Mouse (Mus musculus) limb, embryonic 11.5 days (tissue): ENCODE data around the gene Cel. TPM values are rescaled to one million over a fixed set of nuclear protein-coding genes. Genes with fewer than 3 reads are reported as not detected.

ENCODE experiments used
- ATAC-seq: fragments of 200-750 bp; cut with Nextera tagmentation; 2 replicates; pipeline ENCODE4 v1.8.0; 2017; ENCODE audit warnings: low read depth; ENCODE audit not compliant: insufficient number of reproducible peaks, low FRiP score, low TSS enrichment
- DNase-seq: peaks from one replicate; pipeline ENCODE4 v3.0.0-alpha.2; 2015; ENCODE audit warnings: low spot score
- H3K27ac ChIP-seq: fragments of 300-500 bp; sonication (generic); replicated peaks from 2 replicates; pipeline ENCODE4 v1.5.1; 2014; ENCODE audit warnings: low read depth, mild to moderate bottlenecking, low read length
- H3K27me3 ChIP-seq: fragments of 300-500 bp; sonication (generic); 2 replicates; pipeline ENCODE4 v1.6.1; 2014; ENCODE audit warnings: mild to moderate bottlenecking, low read length, mixed read lengths; ENCODE audit not compliant: control insufficient read depth, insufficient read depth
- H3K36me3 ChIP-seq: fragments of 300-500 bp; sonication (generic); 2 replicates; pipeline ENCODE4 v1.6.1; 2014; ENCODE audit warnings: mild to moderate bottlenecking, low read length, moderate library complexity, mixed read lengths; ENCODE audit not compliant: control insufficient read depth, insufficient read depth
- H3K4me1 ChIP-seq: fragments of 300-500 bp; sonication (generic); 2 replicates; pipeline ENCODE4 v1.6.1; 2014; ENCODE audit warnings: low read length, mixed read lengths; ENCODE audit not compliant: control insufficient read depth, insufficient read depth
- H3K4me2 ChIP-seq: fragments of 300-500 bp; sonication (generic); 2 replicates; pipeline ENCODE4 v1.6.1; 2014; ENCODE audit warnings: low read depth, mild to moderate bottlenecking, moderate library complexity; ENCODE audit not compliant: severe bottlenecking
- H3K4me3 ChIP-seq: fragments of 300-500 bp; sonication (generic); 2 replicates; pipeline ENCODE4 v1.5.1; 2014; ENCODE audit warnings: low read depth, low read length
- H3K9ac ChIP-seq: fragments of 300-500 bp; sonication (generic); 2 replicates; pipeline ENCODE4 v1.6.1; 2014; ENCODE audit warnings: mild to moderate bottlenecking, low read length
- H3K9me3 ChIP-seq: fragments of 300-500 bp; sonication (generic); 2 replicates; pipeline ENCODE4 v1.6.1; 2016; ENCODE audit warnings: low read length; ENCODE audit not compliant: control insufficient read depth
- WGBS: fragments of 180-500 bp; shearing (Covaris S2); extraction: QIAGEN DNeasy Blood & Tissue Kit; methylation state at CpG from one replicate; pipeline ENCODE4 v1.1.7; 2014; 5-methylcytosine and 5-hydroxymethylcytosine counted together
- polyA plus RNA-seq: library from polyadenylated mRNA; unstranded; fragments of >200 nt; fragmentation: Nextera tagmentation; extraction: Ambion mirVana; gene quantifications from 2 replicates; pipeline ENCODE4 v1.2.1, GENCODE M21; 2014

Cel gene
- polyA plus RNA-seq, 1 experiment from 2014 or later = not detected

DNA sequence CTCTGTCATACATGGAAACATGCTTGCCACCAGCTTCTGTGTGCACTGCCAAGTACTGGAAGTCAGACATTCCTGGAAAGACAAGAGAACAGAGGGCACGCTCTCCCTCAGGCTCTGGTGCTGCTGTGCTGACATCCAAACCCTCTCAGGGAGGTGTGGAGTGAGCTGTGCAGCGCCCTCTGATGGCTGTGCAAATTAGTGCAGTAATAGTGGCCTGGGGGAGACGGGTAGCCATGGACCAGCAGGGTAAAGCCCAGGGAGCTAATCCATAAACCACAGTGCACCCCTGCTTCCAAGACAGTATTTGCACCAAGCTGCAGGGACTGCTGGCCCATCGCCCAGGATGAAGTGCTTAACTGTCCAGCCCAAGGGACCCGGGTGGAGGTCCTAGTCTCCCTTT, 14.8 kb upstream of the Cel start:
- Histone ChIP-seq H3K27ac (no peak overlapping the region), H3K4me2 (no peak overlapping the region), H3K36me3 (peaks cover 29% of the 10 kb centered on the region), H3K9ac (no peak overlapping the region), H3K4me3 (no peak overlapping the region), H3K9me3 (no peaks in the 10 kb centered on the region), H3K4me1 (peaks cover 3% of the 10 kb centered on the region; the same call in 1 of the 2 replicates), H3K27me3 (no peaks in the 10 kb centered on the region)
- WGBS = 79% methylated on average over 5 of the region's 5 CpGs
- ATAC-seq = no peak
- DNase-seq = peak; percentile 47

- no peak overlapping the region for H3K4me3 ChIP-seq
- 97% methylated on average over 3 of the region's 3 CpGs for WGBS
- H3K36me3 ChIP-seq = peaks cover 39% of the 10 kb centered on the region
- ATAC-seq = no peak
- no peak overlapping the region for H3K9ac ChIP-seq
- H3K4me1 ChIP-seq = peaks cover under 1% of the 10 kb centered on the region; the same call in 1 of the 2 replicates
- no peak for DNase-seq
- H3K4me2 ChIP-seq = no peak overlapping the region
- H3K9me3 ChIP-seq = no peaks in the 10 kb centered on the region
- H3K27me3 ChIP-seq = no peaks in the 10 kb centered on the region
- no peak overlapping the region for H3K27ac ChIP-seq
Measured at GRCm38 (mm10) chr2:28576815-28577214, 13.6 kb upstream of the Cel start.

- Histone ChIP-seq H3K9me3 (no peaks in the 10 kb centered on the region), H3K4me2 (no peak overlapping the region), H3K36me3 (peaks cover 42% of the 10 kb centered on the region), H3K9ac (no peak overlapping the region), H3K4me1 (peaks cover 2% of the 10 kb centered on the region; the same call in 1 of the 2 replicates), H3K4me3 (no peak overlapping the region), H3K27ac (no peak overlapping the region), H3K27me3 (no peaks in the 10 kb centered on the region)
- WGBS = 85% methylated on average over 4 of the region's 4 CpGs
- ATAC-seq = no peak
- DNase-seq = no peak
Measured at GRCm38 (mm10) chr2:28575341-28575740, 12.1 kb upstream of the Cel start.

DNA sequence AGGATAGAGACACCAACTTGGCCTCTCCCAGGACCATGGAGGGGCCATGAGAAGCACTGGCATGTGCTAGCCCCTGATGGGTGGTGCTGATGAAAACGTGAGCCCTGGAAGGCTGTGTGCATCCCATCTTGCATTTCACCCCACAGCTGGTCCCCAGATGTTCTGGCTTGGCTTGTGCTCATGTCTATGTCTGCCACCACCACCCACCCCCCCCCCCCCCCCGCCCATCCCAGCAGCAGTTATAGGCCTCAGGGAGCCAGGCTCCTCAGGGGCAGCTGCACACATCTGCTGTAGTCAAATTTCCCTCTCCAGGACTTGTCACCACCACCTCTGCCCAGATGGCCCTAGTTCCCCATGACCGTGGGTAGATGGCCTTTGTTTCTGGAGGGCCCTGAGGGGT, 6.7 kb upstream of the Cel start:
- no peak overlapping the region for H3K9ac ChIP-seq
- H3K4me3 ChIP-seq = no peak overlapping the region
- H3K36me3 ChIP-seq = peaks cover 41% of the 10 kb centered on the region
- H3K9me3 ChIP-seq = no peaks in the 10 kb centered on the region
- peaks cover 9% of the 10 kb centered on the region; the same call in 1 of the 2 replicates for H3K4me1 ChIP-seq
- H3K27me3 ChIP-seq = no peaks in the 10 kb centered on the region
- no peak overlapping the region for H3K4me2 ChIP-seq
- H3K27ac ChIP-seq = peak overlapping the region; percentile 75
- WGBS = 10% methylated on average over 2 of the region's 3 CpGs
- peak; percentile 61 for ATAC-seq
- DNase-seq = peak; percentile 78

- H3K4me3 ChIP-seq = no peak overlapping the region
- peaks cover 19% of the 10 kb centered on the region for H3K36me3 ChIP-seq
- H3K4me1 ChIP-seq = peaks cover 9% of the 10 kb centered on the region; the same call in 1 of the 2 replicates
- H3K4me2 ChIP-seq = no peak overlapping the region
- 80% methylated on average over 5 of the region's 5 CpGs for WGBS
- H3K27me3 ChIP-seq = no peaks in the 10 kb centered on the region
- no peaks in the 10 kb centered on the region for H3K9me3 ChIP-seq
- ATAC-seq (no peak), DNase-seq (no peak)
- no peak overlapping the region for H3K27ac ChIP-seq
- no peak overlapping the region for H3K9ac ChIP-seq
Measured at GRCm38 (mm10) chr2:28566545-28566944, 3.3 kb upstream of the Cel start.

- Histone ChIP-seq H3K4me2 (no peak overlapping the region), H3K4me1 (0 out of 2 replicates have a peak, but pooled peaks cover 1% of the 10 kb centered on the region), H3K9ac (no peak overlapping the region), H3K27me3 (no peaks in the 10 kb centered on the region), H3K9me3 (no peaks in the 10 kb centered on the region), H3K4me3 (no peak overlapping the region), H3K27ac (no peak overlapping the region), H3K36me3 (peaks cover 13% of the 10 kb centered on the region)
- no peak for ATAC-seq
- WGBS = 88% methylated on average over 4 of the region's 4 CpGs
- DNase-seq = no peak
Measured at GRCm38 (mm10) chr2:28564380-28564779, 1.2 kb upstream of the Cel start.

- H3K27ac ChIP-seq = no peak overlapping the region
- no peaks in the 10 kb centered on the region for H3K4me1 ChIP-seq
- H3K36me3 ChIP-seq = peaks cover 13% of the 10 kb centered on the region
- ATAC-seq = no peak
- no peak overlapping the region for H3K4me3 ChIP-seq
- H3K4me2 ChIP-seq = no peak overlapping the region
- DNase-seq = no peak
- no peaks in the 10 kb centered on the region for H3K27me3 ChIP-seq
- no peaks in the 10 kb centered on the region for H3K9me3 ChIP-seq
- H3K9ac ChIP-seq = no peak overlapping the region
Measured at GRCm38 (mm10) chr2:28563830-28564229, 627 bp upstream of the Cel start.

DNA sequence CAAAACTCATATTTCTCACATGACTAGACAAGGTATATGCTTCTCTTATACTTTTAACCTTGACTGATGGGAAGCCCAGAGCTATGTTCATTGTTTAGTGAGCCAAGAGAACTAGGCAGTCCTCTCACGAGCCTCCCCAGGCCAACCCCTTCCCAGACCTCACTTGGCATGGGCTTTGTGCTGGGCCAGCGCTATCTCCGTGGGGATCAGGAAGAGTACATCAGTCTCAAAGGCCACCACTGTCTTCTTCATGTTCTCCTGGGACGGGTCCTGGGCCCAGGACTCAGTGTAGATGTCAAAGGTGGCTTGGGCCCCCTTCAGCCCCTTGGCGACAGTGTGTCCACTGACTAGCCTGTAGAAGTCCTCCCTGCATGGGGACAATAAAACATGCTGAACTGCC, 5.8 kb downstream of the Cel start:
- H3K4me2 ChIP-seq = no peak overlapping the region
- H3K36me3 ChIP-seq = peaks cover 2% of the 10 kb centered on the region; the same call in 1 of the 2 replicates
- 84% methylated on average over 5 of the region's 5 CpGs for WGBS
- no peaks in the 10 kb centered on the region for H3K4me1 ChIP-seq
- H3K27ac ChIP-seq = no peak overlapping the region
- H3K4me3 ChIP-seq = no peak overlapping the region
- ATAC-seq (no peak), DNase-seq (no peak)
- H3K9me3 ChIP-seq = no peaks in the 10 kb centered on the region
- H3K9ac ChIP-seq = no peak overlapping the region
- H3K27me3 ChIP-seq = no peaks in the 10 kb centered on the region

GRCm38 (mm10) chr2:28552301-28552700, 10.9 kb downstream of the Cel start:
- Histone ChIP-seq H3K27me3 (no peaks in the 10 kb centered on the region), H3K27ac (no peak overlapping the region), H3K4me1 (no peaks in the 10 kb centered on the region), H3K4me3 (no peak overlapping the region), H3K9ac (no peak overlapping the region), H3K9me3 (no peaks in the 10 kb centered on the region), H3K4me2 (no peak overlapping the region), H3K36me3 (peaks cover 18% of the 10 kb centered on the region; the same call in 1 of the 2 replicates)
- DNase-seq (no peak), ATAC-seq (no peak)
- WGBS = 99% methylated on average over 5 of the region's 5 CpGs
